Mouse (Mus musculus): Measurements from ENCODE around the gene Eya4. TPM values are rescaled to one million over a fixed set of nuclear protein-coding genes. Genes with fewer than 3 reads are reported as not detected.

Eya4 gene
- polyA plus RNA-seq, 1 experiment, result 0.47 TPM

DNA sequence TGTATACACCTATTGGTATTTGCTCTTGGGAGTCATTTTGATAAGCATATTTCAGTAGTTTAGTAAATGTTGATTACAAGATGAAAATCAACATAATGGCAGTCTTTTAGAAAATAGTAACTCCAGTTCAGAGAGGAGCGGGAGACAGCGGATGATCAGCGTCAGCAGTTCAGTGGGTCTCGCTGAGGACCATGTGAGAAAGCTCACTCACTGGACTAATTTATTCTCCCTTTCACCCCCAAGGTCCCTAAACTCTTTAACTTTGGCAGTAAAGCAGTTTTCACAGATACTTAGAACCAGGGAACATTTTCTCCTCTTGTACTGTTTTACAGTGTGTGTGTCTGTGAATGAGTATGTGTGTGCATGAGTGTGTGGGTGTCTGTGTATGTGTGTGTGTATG, 115.2 kb downstream of the Eya4 start:
- DNase-seq, result no peak
- 75% methylated on average over 4 of the region's 4 CpGs for WGBS

DNA sequence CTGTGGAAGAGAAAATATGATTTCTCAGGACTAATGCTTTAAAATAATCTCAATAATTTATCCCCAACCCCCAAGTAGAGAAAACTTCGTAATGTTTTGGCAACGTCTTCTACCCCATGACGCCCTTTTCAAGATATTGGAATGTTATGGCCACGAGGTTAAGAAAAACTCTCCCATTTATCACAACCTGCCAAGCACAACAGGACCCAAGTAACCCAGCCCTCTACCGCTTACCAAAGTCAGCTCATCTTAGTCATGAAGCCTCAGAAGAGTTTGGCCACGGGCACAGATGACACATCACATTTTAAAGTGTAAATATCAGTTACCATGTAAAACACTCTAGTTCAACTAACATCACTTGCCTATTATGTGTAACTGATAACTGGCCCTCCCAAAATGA, 117.2 kb downstream of the Eya4 start:
- no peak for DNase-seq
- WGBS, result 45% methylated on average over 6 of the region's 6 CpGs

More for the DNA sequence above, 115.2 kb downstream of the Eya4 start:
- Histone ChIP-seq H3K4me3 (ENCODE audit: insufficient read depth, low read depth, low read length) (no peak overlapping the region), H3K27me3 (replicated peaks; ENCODE audit: control insufficient read depth, insufficient read depth, low read length) (no peaks in the 10 kb centered on the region), H3K4me1 (ENCODE audit: control insufficient read depth, insufficient read depth, low read length) (no peaks in the 10 kb centered on the region), H3K36me3 (ENCODE audit: control insufficient read depth, insufficient read depth, low read length) (no peaks in the 10 kb centered on the region), H3K27ac (ENCODE audit: insufficient read depth, low read depth, low read length) (no peak overlapping the region)
- TF ChIP-seq POLR2A (IDR thresholded peaks at IDR 0.05; ENCODE audit: low read depth, low read length), result no peak
- TF ChIP-seq CTCF (conservative IDR thresholded peaks at IDR 0.05; ENCODE audit: insufficient read depth, insufficient read length, low read depth, low read length), result no peak

DNA sequence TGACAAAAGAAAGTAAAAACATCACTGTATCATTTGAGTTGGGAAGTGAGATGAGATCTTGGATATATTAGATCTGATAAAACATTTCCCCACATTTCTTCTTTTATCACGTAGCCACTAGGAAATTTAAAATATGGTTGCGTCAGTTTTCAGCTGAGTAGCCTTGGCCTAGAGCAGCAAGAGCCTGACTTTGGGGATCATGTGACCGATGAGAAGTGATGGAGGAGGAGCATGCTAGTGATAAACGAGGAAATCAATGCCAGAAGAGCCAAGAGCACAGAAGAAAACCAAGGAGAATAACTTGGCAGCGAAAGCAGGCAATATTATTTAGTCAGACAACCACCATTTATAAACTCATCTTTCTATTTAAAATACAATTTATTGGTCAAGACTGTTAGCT, 119.7 kb downstream of the Eya4 start:
- WGBS, result 65% methylated on average over 5 of the region's 5 CpGs
- no peak for DNase-seq
- no peak for TF ChIP-seq CTCF (conservative IDR thresholded peaks at IDR 0.05; ENCODE audit: insufficient read depth, insufficient read length, low read depth, low read length)
- no peak for TF ChIP-seq POLR2A (IDR thresholded peaks at IDR 0.05; ENCODE audit: low read depth, low read length)
- H3K4me1 ChIP-seq (ENCODE audit: control insufficient read depth, insufficient read depth, low read length), result no peaks in the 10 kb centered on the region
- no peaks in the 10 kb centered on the region for H3K36me3 ChIP-seq (ENCODE audit: control insufficient read depth, insufficient read depth, low read length)
- no peak overlapping the region for H3K27ac ChIP-seq (ENCODE audit: insufficient read depth, low read depth, low read length)
- no peak overlapping the region for H3K4me3 ChIP-seq (ENCODE audit: insufficient read depth, low read depth, low read length)
- no peaks in the 10 kb centered on the region for H3K27me3 ChIP-seq (replicated peaks; ENCODE audit: control insufficient read depth, insufficient read depth, low read length)

More for the DNA sequence above, 117.2 kb downstream of the Eya4 start:
- no peaks in the 10 kb centered on the region for H3K27me3 ChIP-seq (replicated peaks; ENCODE audit: control insufficient read depth, insufficient read depth, low read length)
- H3K4me1 ChIP-seq (ENCODE audit: control insufficient read depth, insufficient read depth, low read length), result no peaks in the 10 kb centered on the region
- no peaks in the 10 kb centered on the region for H3K36me3 ChIP-seq (ENCODE audit: control insufficient read depth, insufficient read depth, low read length)
- H3K4me3 ChIP-seq (ENCODE audit: insufficient read depth, low read depth, low read length), result no peak overlapping the region
- no peak overlapping the region for H3K27ac ChIP-seq (ENCODE audit: insufficient read depth, low read depth, low read length)
- TF ChIP-seq POLR2A (IDR thresholded peaks at IDR 0.05; ENCODE audit: low read depth, low read length) (no peak), CTCF (conservative IDR thresholded peaks at IDR 0.05; ENCODE audit: insufficient read depth, insufficient read length, low read depth, low read length) (no peak)

DNA sequence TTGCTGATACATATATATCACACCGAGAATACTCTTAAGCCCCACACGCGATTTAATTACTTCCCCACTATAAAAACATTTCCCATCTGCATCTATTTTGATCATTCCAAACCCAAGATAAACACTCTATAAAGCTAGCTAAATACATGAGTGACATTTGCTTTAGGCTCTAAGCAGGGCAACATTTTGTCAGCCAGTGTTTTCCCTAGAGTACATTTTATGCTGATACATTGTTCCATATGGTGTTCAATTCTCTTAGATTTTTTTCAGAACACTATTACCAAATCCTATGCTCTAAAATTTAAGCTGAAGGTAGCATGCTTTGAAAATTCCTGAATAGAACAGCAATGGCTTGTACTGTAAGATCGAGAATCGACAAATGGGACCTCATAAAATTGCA, 127.2 kb downstream of the Eya4 start:
- Histone ChIP-seq H3K27ac (ENCODE audit: insufficient read depth, low read depth, low read length) (no peak overlapping the region), H3K4me3 (ENCODE audit: insufficient read depth, low read depth, low read length) (no peak overlapping the region), H3K4me1 (ENCODE audit: control insufficient read depth, insufficient read depth, low read length) (no peaks in the 10 kb centered on the region), H3K36me3 (ENCODE audit: control insufficient read depth, insufficient read depth, low read length) (no peaks in the 10 kb centered on the region), H3K27me3 (replicated peaks; ENCODE audit: control insufficient read depth, insufficient read depth, low read length) (no peaks in the 10 kb centered on the region)
- no peak for DNase-seq
- no peak for TF ChIP-seq POLR2A (IDR thresholded peaks at IDR 0.05; ENCODE audit: low read depth, low read length)
- no peak for TF ChIP-seq CTCF (conservative IDR thresholded peaks at IDR 0.05; ENCODE audit: insufficient read depth, insufficient read length, low read depth, low read length)
- 78% methylated on average over 5 of the region's 5 CpGs for WGBS

DNA sequence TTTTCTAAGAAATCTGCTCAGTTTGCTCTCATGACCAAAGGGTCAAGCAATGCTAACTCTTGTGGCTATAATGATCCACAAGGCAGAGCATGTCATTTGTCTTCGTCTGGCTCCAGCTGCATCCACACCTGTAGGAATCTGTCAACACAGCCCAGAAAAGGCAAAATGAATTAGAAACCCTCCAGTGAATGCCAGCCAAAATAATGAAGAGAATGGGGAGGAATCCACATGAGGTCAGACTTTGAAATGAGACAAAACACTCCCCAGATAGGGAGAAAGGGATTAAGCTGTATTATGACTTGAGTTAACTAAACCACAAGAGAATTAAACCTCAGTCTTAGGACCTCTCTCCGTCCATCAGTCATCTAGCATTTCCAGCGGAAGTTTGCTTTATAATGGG, 130.2 kb downstream of the Eya4 start:
- H3K36me3 ChIP-seq (ENCODE audit: control insufficient read depth, insufficient read depth, low read length), result no peaks in the 10 kb centered on the region
- 70% methylated on average over 3 of the region's 3 CpGs for WGBS
- no peaks in the 10 kb centered on the region for H3K4me1 ChIP-seq (ENCODE audit: control insufficient read depth, insufficient read depth, low read length)
- no peak for DNase-seq
- no peaks in the 10 kb centered on the region for H3K27me3 ChIP-seq (replicated peaks; ENCODE audit: control insufficient read depth, insufficient read depth, low read length)
- H3K4me3 ChIP-seq (ENCODE audit: insufficient read depth, low read depth, low read length), result no peak overlapping the region
- no peak for TF ChIP-seq CTCF (conservative IDR thresholded peaks at IDR 0.05; ENCODE audit: insufficient read depth, insufficient read length, low read depth, low read length)
- TF ChIP-seq POLR2A (IDR thresholded peaks at IDR 0.05; ENCODE audit: low read depth, low read length), result no peak
- H3K27ac ChIP-seq (ENCODE audit: insufficient read depth, low read depth, low read length), result no peak overlapping the region

DNA sequence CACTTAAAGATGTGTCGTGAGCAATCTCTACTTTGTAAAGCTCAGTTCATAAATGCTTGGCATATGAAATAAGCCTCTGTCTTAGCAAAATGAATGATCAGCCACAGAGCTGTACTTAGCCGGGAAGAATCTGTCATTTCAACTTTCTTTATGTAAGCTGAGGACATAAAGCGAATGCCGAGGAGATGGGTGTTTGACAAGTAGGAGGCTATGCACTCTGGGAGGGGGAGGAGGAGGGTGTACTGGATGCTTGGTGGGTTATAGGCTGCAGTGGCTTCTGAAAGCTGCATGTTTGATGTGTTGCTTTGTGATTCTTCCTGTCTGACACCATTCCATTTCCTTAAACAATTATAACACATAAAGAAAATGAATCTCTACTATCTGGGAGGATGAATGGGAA, 133.8 kb downstream of the Eya4 start:
- H3K36me3 ChIP-seq (ENCODE audit: control insufficient read depth, insufficient read depth, low read length), result no peaks in the 10 kb centered on the region
- H3K27ac ChIP-seq (ENCODE audit: insufficient read depth, low read depth, low read length), result no peak overlapping the region
- WGBS, result 64% methylated on average over 4 of the region's 4 CpGs
- no peak for DNase-seq
- no peak overlapping the region for H3K4me3 ChIP-seq (ENCODE audit: insufficient read depth, low read depth, low read length)
- TF ChIP-seq CTCF (conservative IDR thresholded peaks at IDR 0.05; ENCODE audit: insufficient read depth, insufficient read length, low read depth, low read length) (no peak), POLR2A (IDR thresholded peaks at IDR 0.05; ENCODE audit: low read depth, low read length) (no peak)
- H3K4me1 ChIP-seq (ENCODE audit: control insufficient read depth, insufficient read depth, low read length), result no peaks in the 10 kb centered on the region
- no peaks in the 10 kb centered on the region for H3K27me3 ChIP-seq (replicated peaks; ENCODE audit: control insufficient read depth, insufficient read depth, low read length)

DNA sequence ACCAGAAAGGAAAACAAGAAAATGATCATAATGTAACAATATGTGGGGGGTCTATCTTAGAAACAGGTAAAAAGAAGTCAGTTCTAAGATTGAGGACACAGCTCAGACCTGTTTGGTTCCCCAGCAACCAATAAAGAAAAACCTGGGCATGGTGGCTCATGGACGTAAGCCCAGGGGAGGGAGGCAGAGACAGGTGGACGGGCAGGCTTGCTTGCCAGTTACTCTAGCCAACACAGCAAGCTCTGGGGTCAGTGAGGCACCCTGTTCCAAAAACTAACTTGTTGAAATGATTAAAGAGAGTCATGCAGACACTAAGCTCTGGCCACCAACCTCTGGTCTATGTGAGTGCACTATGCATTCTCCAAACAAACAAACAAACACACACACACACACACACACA, 139.2 kb downstream of the Eya4 start:
- 81% methylated on average over 2 of the region's 2 CpGs for WGBS
- TF ChIP-seq CTCF (conservative IDR thresholded peaks at IDR 0.05; ENCODE audit: insufficient read depth, insufficient read length, low read depth, low read length) (no peak), POLR2A (IDR thresholded peaks at IDR 0.05; ENCODE audit: low read depth, low read length) (no peak)
- DNase-seq, result no peak
- H3K36me3 ChIP-seq (ENCODE audit: control insufficient read depth, insufficient read depth, low read length), result no peaks in the 10 kb centered on the region
- H3K27ac ChIP-seq (ENCODE audit: insufficient read depth, low read depth, low read length), result no peak overlapping the region
- H3K4me1 ChIP-seq (ENCODE audit: control insufficient read depth, insufficient read depth, low read length), result no peaks in the 10 kb centered on the region
- no peak overlapping the region for H3K4me3 ChIP-seq (ENCODE audit: insufficient read depth, low read depth, low read length)
- H3K27me3 ChIP-seq (replicated peaks; ENCODE audit: control insufficient read depth, insufficient read depth, low read length), result no peaks in the 10 kb centered on the region

DNA sequence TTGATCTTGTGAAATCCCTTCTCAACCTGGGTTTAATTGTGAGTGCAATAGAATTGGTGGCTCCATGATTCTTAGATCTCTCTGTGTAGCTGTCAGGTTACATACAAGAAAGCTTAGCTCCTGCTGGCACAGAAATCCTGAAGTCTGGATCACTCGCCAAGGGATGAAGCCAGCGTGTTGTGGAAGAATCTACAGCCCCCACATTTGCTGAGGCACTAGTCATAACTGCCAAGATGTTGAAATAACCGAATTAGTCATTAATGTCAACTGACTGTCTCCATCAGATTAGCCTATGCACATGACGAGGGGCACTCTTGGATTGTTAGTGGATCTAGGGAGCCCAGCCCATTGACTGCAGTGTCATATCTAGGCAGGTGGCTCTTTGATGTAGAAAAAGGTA, 146.7 kb downstream of the Eya4 start:
- Histone ChIP-seq H3K27ac (ENCODE audit: insufficient read depth, low read depth, low read length) (no peak overlapping the region), H3K4me1 (ENCODE audit: control insufficient read depth, insufficient read depth, low read length) (no peaks in the 10 kb centered on the region), H3K36me3 (ENCODE audit: control insufficient read depth, insufficient read depth, low read length) (no peaks in the 10 kb centered on the region), H3K4me3 (ENCODE audit: insufficient read depth, low read depth, low read length) (no peak overlapping the region), H3K27me3 (replicated peaks; ENCODE audit: control insufficient read depth, insufficient read depth, low read length) (no peaks in the 10 kb centered on the region)
- TF ChIP-seq CTCF (conservative IDR thresholded peaks at IDR 0.05; ENCODE audit: insufficient read depth, insufficient read length, low read depth, low read length), result no peak
- no peak for TF ChIP-seq POLR2A (IDR thresholded peaks at IDR 0.05; ENCODE audit: low read depth, low read length)
- no peak for DNase-seq
- 73% methylated on average over 4 of the region's 4 CpGs for WGBS
